Mouse (Mus musculus) neural tube, embryonic 14.5 days (tissue): ENCODE measurements around the gene Rfx4. TPM values are rescaled to one million over a fixed set of nuclear protein-coding genes. Genes with fewer than 3 reads are reported as not detected.

ENCODE experiments used
- ATAC-seq: fragments of 200-750 bp; cut with Nextera tagmentation; 2 replicates; pipeline ENCODE4 v1.8.0; 2017; ENCODE audit warnings: low read depth, mild to moderate bottlenecking, moderate TSS enrichment, moderate library complexity
- H3K27ac ChIP-seq: fragments of 300-500 bp; sonication (generic); 2 replicates; pipeline ENCODE4 v1.5.1; 2014; ENCODE audit warnings: low read depth, mild to moderate bottlenecking, control low read depth, low read length, moderate library complexity, mixed read lengths
- H3K27me3 ChIP-seq: fragments of 300-500 bp; sonication (generic); 2 replicates; pipeline ENCODE4 v1.6.1; 2014; ENCODE audit warnings: low read length; ENCODE audit not compliant: control insufficient read depth, insufficient read depth
- H3K36me3 ChIP-seq: fragments of 300-500 bp; sonication (generic); 2 replicates; pipeline ENCODE4 v1.6.1; 2014; ENCODE audit warnings: low read length, mixed read lengths; ENCODE audit not compliant: control insufficient read depth, insufficient read depth
- H3K4me1 ChIP-seq: fragments of 300-500 bp; sonication (generic); 2 replicates; pipeline ENCODE4 v1.6.1; 2014; ENCODE audit warnings: low read length; ENCODE audit not compliant: control insufficient read depth, insufficient read depth
- H3K4me2 ChIP-seq: fragments of 300-500 bp; sonication (generic); 2 replicates; pipeline ENCODE4 v1.6.1; 2014; ENCODE audit warnings: mild to moderate bottlenecking, low read depth, low read length, control low read depth
- H3K4me3 ChIP-seq: fragments of 300-500 bp; sonication (generic); 2 replicates; pipeline ENCODE4 v1.5.1; 2014; ENCODE audit warnings: low read depth, low read length, control low read depth, mixed read lengths
- H3K9ac ChIP-seq: fragments of 300-500 bp; sonication (generic); replicated peaks from 2 replicates; pipeline ENCODE4 v1.6.1; 2014; ENCODE audit warnings: low read depth, mild to moderate bottlenecking, control low read depth, low read length, mixed read lengths
- H3K9me3 ChIP-seq: fragments of 300-500 bp; sonication (generic); 2 replicates; pipeline ENCODE4 v1.6.1; 2016; ENCODE audit warnings: low read length; ENCODE audit not compliant: control insufficient read depth
- WGBS: fragments of 180-500 bp; shearing (Covaris S2); extraction: QIAGEN DNeasy Blood & Tissue Kit; methylation state at CpG from one replicate; pipeline ENCODE4 v1.1.7; 2014; 5-methylcytosine and 5-hydroxymethylcytosine counted together
- polyA plus RNA-seq: library from polyadenylated mRNA; unstranded; fragments of >200 nt; fragmentation: Nextera tagmentation; extraction: Ambion mirVana; gene quantifications from 2 replicates; pipeline ENCODE4 v1.2.1, GENCODE M21; 2014

The Rfx4 gene
- polyA plus RNA-seq, 1 experiment from 2014 or later, result 23.2 TPM

GRCm38 (mm10) chr10:84713043-84713442, 42.8 kb upstream of the Rfx4 start:
- H3K27ac ChIP-seq, result no peak overlapping the region
- H3K4me2 ChIP-seq, result no peak overlapping the region
- H3K4me3 ChIP-seq, result no peak overlapping the region
- H3K9ac ChIP-seq, result no peak overlapping the region
- peaks cover 28% of the 10 kb centered on the region; the same call in 1 of the 2 replicates for H3K4me1 ChIP-seq
- no peaks in the 10 kb centered on the region for H3K27me3 ChIP-seq
- WGBS, result 45% methylated on average over 10 of the region's 10 CpGs
- no peaks in the 10 kb centered on the region for H3K36me3 ChIP-seq
- no peaks in the 10 kb centered on the region for H3K9me3 ChIP-seq
- no peak for ATAC-seq

DNA sequence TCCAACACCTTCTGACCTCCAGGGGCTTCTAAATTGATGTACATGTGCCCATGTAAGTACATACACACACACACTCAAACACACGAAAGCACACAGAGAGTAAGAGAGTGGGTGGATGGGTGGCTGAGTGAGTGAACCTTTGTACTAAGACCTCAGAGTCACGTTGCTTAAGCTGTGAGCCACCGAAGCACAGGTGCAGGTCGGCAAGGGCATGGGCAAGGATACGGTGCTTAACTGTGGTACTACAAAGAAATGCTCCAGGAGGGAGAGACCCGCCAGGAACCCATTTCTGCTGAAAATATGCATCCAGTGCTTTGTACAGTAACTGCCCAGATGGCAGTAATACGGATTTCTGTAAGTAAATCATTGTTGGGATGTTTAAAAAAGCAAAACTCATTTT, 40.2 kb upstream of the Rfx4 start:
- Histone ChIP-seq H3K9me3 (no peaks in the 10 kb centered on the region), H3K27me3 (no peaks in the 10 kb centered on the region), H3K4me3 (no peak overlapping the region), H3K36me3 (peaks cover 4% of the 10 kb centered on the region; the same call in 1 of the 2 replicates), H3K4me2 (no peak overlapping the region), H3K27ac (no peak overlapping the region), H3K9ac (no peak overlapping the region), H3K4me1 (peaks cover 17% of the 10 kb centered on the region; the same call in 1 of the 2 replicates)
- no peak for ATAC-seq
- 88% methylated on average over 7 of the region's 7 CpGs for WGBS

DNA sequence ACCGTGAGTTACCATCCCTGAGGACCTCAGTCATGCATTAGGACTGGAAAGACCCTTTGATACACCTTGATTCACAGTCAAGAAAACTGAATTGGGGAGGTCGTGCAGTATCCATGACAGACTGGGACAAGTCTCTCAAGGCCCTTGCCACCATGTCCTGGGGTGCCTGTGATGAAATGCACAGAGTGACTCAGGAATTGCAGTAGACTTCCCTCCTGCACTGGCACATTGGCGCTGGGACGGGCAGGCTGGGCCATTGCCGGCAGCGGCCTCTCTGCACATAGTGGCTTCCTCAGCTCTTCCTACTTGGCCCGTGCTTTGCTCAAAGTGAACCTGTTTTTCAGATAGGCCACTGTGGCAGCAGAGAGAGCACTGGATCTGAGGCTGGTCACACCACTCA, 39.3 kb upstream of the Rfx4 start:
- H3K27me3 ChIP-seq, result no peaks in the 10 kb centered on the region
- no peak overlapping the region for H3K4me3 ChIP-seq
- no peaks in the 10 kb centered on the region for H3K9me3 ChIP-seq
- H3K36me3 ChIP-seq, result peaks cover 7% of the 10 kb centered on the region; the same call in 1 of the 2 replicates
- WGBS, result 95% methylated on average over 7 of the region's 7 CpGs
- no peak for ATAC-seq
- H3K4me2 ChIP-seq, result no peak overlapping the region
- no peak overlapping the region for H3K27ac ChIP-seq
- H3K4me1 ChIP-seq, result peaks cover 11% of the 10 kb centered on the region; the same call in 1 of the 2 replicates
- no peak overlapping the region for H3K9ac ChIP-seq

DNA sequence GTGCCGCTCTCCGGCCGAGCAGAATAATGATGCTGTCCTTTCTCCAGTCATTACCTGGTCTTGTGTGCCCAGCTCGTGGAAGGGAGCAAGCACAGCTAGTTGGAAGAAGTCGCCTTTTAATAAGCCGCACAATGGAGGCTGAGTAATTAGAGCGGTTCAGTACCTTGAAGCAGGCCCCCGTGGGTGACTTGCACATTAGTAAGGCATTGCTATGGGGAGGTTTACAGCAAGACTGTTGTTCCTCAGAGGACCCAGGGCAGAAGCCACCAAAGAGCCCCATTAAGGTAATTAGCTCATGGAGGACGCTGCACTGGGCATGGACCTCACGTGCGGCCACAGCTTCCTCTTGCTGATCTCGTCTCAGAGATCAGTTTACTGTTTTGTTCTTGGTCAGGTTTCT, 33.2 kb upstream of the Rfx4 start:
- H3K27ac ChIP-seq, result no peak overlapping the region
- H3K9ac ChIP-seq, result no peak overlapping the region
- H3K4me2 ChIP-seq, result no peak overlapping the region
- H3K27me3 ChIP-seq, result no peaks in the 10 kb centered on the region
- H3K4me1 ChIP-seq, result no peaks in the 10 kb centered on the region
- no peak for ATAC-seq
- 47% methylated on average over 12 of the region's 12 CpGs for WGBS
- no peaks in the 10 kb centered on the region for H3K9me3 ChIP-seq
- no peak overlapping the region for H3K4me3 ChIP-seq
- H3K36me3 ChIP-seq, result peaks cover 7% of the 10 kb centered on the region; the same call in 1 of the 2 replicates

DNA sequence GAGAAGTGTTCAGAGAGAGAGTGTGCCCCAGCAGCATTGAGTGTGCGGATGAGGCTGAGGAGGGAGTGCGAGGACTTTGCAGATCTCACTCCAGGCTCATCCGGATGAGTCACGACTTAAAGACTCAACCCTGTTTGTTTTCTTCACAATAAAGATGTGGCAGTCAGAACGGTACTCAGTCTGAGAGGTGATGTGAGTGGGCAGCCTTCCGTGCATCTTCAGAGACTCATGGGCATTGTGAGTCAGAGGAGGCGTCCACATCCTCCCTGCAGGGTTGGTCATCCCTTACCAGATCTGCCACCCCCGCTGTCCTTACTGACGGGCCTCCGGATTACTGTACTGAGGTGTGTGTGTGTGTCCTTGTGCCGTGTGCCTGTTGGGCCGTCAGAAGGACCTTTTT, 28.9 kb upstream of the Rfx4 start:
- H3K27me3 ChIP-seq, result no peaks in the 10 kb centered on the region

DNA sequence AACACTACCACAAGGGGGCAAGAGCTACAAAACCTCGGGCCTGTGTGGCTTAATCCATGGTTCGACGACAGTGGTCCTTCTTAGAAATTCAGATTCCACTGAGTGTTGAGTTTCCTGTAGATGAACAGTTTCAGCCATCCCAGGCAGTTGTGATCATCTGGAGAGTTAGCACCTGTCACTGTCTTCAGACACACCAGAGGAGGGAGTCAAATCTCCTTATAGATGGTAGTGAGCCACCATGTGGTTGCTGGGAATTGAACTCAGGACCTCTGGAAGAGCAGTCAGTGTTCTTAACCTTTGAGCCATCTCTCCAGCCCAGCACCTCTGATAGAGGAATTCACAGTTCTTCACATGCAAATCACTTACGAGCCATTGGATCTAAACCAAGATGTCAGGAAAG, 28.1 kb upstream of the Rfx4 start:
- ATAC-seq, result no peak
- 90% methylated on average over 4 of the region's 4 CpGs for WGBS
- no peak overlapping the region for H3K4me3 ChIP-seq
- no peaks in the 10 kb centered on the region for H3K27me3 ChIP-seq
- no peak overlapping the region for H3K27ac ChIP-seq
- no peak overlapping the region for H3K9ac ChIP-seq
- no peaks in the 10 kb centered on the region for H3K36me3 ChIP-seq
- no peaks in the 10 kb centered on the region for H3K4me1 ChIP-seq
- no peak overlapping the region for H3K4me2 ChIP-seq
- no peaks in the 10 kb centered on the region for H3K9me3 ChIP-seq

More for the DNA sequence above, 28.9 kb upstream of the Rfx4 start:
- Histone ChIP-seq H3K9ac (no peak overlapping the region), H3K4me2 (no peak overlapping the region), H3K4me1 (no peaks in the 10 kb centered on the region), H3K4me3 (no peak overlapping the region), H3K27ac (no peak overlapping the region), H3K36me3 (no peaks in the 10 kb centered on the region), H3K9me3 (no peaks in the 10 kb centered on the region)
- no peak for ATAC-seq
- WGBS, result 91% methylated on average over 12 of the region's 12 CpGs

DNA sequence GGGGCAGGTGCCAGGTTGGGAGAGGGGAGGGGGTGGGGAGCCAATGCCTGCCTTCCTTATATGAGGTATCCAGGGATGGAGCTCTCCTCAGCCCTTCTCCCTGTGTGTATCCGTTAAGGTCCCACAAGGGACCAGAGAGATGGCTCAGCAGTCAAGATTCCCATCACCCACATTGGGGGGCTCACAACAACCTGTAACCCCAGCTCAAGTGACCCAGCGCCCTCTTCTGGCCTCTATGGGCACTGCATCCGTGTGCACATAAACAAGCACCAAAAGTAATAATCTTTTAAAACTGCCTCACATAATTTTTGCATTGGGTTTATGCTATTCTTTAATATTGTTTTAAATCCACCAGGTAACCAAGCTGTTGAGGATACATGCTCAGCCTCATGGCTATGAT, 25.8 kb upstream of the Rfx4 start:
- no peak overlapping the region for H3K4me3 ChIP-seq
- H3K27me3 ChIP-seq, result no peaks in the 10 kb centered on the region
- H3K27ac ChIP-seq, result no peak overlapping the region
- no peak for ATAC-seq
- 75% methylated on average over 3 of the region's 3 CpGs for WGBS
- no peak overlapping the region for H3K4me2 ChIP-seq
- H3K9ac ChIP-seq, result no peak overlapping the region
- no peaks in the 10 kb centered on the region for H3K36me3 ChIP-seq
- H3K9me3 ChIP-seq, result no peaks in the 10 kb centered on the region
- no peaks in the 10 kb centered on the region for H3K4me1 ChIP-seq

DNA sequence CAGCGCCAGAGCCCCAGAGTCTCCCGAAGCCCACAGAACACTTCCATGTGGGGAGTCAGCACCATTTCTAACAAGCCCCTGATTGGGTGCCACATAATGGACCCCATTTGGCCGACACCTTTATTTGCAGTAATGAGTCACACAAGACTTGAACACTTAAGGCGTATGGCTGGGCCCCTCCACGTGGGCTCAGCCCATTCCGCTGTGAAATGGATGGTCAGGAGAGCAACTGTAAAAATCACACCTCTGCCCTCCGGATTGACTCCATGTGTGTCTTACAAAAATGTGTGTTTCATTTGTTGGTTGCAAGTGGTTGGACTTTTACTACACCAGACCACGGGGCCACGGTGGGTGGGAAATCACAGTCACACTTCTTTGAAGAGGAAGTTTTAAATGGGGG, 24.9 kb upstream of the Rfx4 start:
- no peaks in the 10 kb centered on the region for H3K27me3 ChIP-seq
- H3K4me2 ChIP-seq, result no peak overlapping the region
- H3K4me1 ChIP-seq, result no peaks in the 10 kb centered on the region
- H3K27ac ChIP-seq, result no peak overlapping the region
- H3K9me3 ChIP-seq, result no peaks in the 10 kb centered on the region
- H3K36me3 ChIP-seq, result no peaks in the 10 kb centered on the region
- ATAC-seq, result no peak
- 87% methylated on average over 9 of the region's 9 CpGs for WGBS
- H3K9ac ChIP-seq, result no peak overlapping the region
- no peak overlapping the region for H3K4me3 ChIP-seq

- no peak overlapping the region for H3K9ac ChIP-seq
- 61% methylated on average over 6 of the region's 6 CpGs for WGBS
Measured at GRCm38 (mm10) chr10:84733511-84733910, 22.4 kb upstream of the Rfx4 start.

More at GRCm38 (mm10) chr10:84733511-84733910, 22.4 kb upstream of the Rfx4 start:
- Histone ChIP-seq H3K9me3 (no peaks in the 10 kb centered on the region), H3K27ac (no peak overlapping the region), H3K27me3 (no peaks in the 10 kb centered on the region), H3K4me3 (no peak overlapping the region), H3K4me2 (no peak overlapping the region), H3K36me3 (no peaks in the 10 kb centered on the region), H3K4me1 (no peaks in the 10 kb centered on the region)
- no peak for ATAC-seq
